Mouse (Mus musculus) MEL (cell line): ENCODE results near the gene Serpinf1. TPM values are rescaled to one million over a fixed set of nuclear protein-coding genes. Genes with fewer than 3 reads are reported as not detected.

Experiments used
- DNase-seq: peaks from one replicate; pipeline ENCODE4 v3.0.0; 2011; ENCODE audit warnings: low read depth, low spot score
- H3K27ac ChIP-seq: 2 replicates; pipeline ENCODE4 v1.5.1; 2012; ENCODE audit warnings: low read depth, mild to moderate bottlenecking, control low read depth, low read length, moderate library complexity; ENCODE audit not compliant: control insufficient read depth
- H3K27me3 ChIP-seq, 2 experiments: fragments of 150-350 bp in 1 of 2; sonication (generic) in 1 of 2; 2 replicates each; pipeline ENCODE4 v1.6.1; 2012; ENCODE audit warnings: low read length in 2 of 2, mild to moderate bottlenecking in 2 of 2, improper control_type of control experiment in 1 of 2, moderate library complexity in 1 of 2; ENCODE audit not compliant: insufficient read depth in 2 of 2, control insufficient read depth in 1 of 2
- H3K36me3 ChIP-seq, 2 experiments: 2 replicates each; pipeline ENCODE4 v1.6.1; 2012 to 2014; ENCODE audit warnings: low read length in 2 of 2, improper control_type of control experiment in 1 of 2, inconsistent platforms in 1 of 2, mild to moderate bottlenecking in 1 of 2; ENCODE audit not compliant: insufficient read depth in 2 of 2, control insufficient read depth in 1 of 2
- H3K4me1 ChIP-seq, 2 experiments: fragments of 150-350 bp in 1 of 2; sonication (generic) in 1 of 2; 2 replicates each; pipeline ENCODE4 v1.6.1; 2012; ENCODE audit warnings: low read length in 2 of 2, improper control_type of control experiment in 1 of 2, mild to moderate bottlenecking in 1 of 2; ENCODE audit not compliant: insufficient read depth in 2 of 2, control insufficient read depth in 1 of 2
- H3K4me3 ChIP-seq, 2 experiments: fragments of 150-350 bp in 1 of 2; sonication (generic) in 1 of 2; 2 replicates each; pipeline ENCODE4 v1.5.1; 2012; ENCODE audit warnings: low read depth in 2 of 2, low read length in 2 of 2, mild to moderate bottlenecking in 2 of 2, moderate library complexity in 2 of 2, control low read depth in 1 of 2, improper control_type of control experiment in 1 of 2; ENCODE audit not compliant: control insufficient read depth in 1 of 2, insufficient read depth in 1 of 2
- H3K79me2 ChIP-seq: 2 replicates; pipeline ENCODE4 v1.6.1; 2012; ENCODE audit warnings: mild to moderate bottlenecking, low read length, moderate library complexity; ENCODE audit not compliant: control insufficient read depth, poor library complexity, insufficient read depth
- H3K9ac ChIP-seq: 2 replicates; pipeline ENCODE4 v1.6.1; 2012; ENCODE audit warnings: low read depth, mild to moderate bottlenecking, control low read depth, low read length, moderate library complexity; ENCODE audit not compliant: control insufficient read depth, poor library complexity, severe bottlenecking
- H3K9me3 ChIP-seq: fragments of 150-350 bp; sonication (generic); replicated peaks from 2 replicates; pipeline ENCODE4 v1.6.1; 2012; ENCODE audit warnings: mild to moderate bottlenecking, low read length, improper control_type of control experiment, moderate library complexity; ENCODE audit not compliant: insufficient read depth
- CHD2 ChIP-seq: IDR thresholded peaks from 2 replicates; pipeline ENCODE4 v1.6.1; 2011; ENCODE audit warnings: low read length, improper control_type of control experiment
- CTCF ChIP-seq, 3 experiments: IDR thresholded peaks in 2 of 3; conservative IDR thresholded peaks in 1 of 3; 2 replicates each; pipeline ENCODE4 v1.5.1; 2011 to 2012; ENCODE audit warnings: low read length in 3 of 3, low read depth in 2 of 3, mild to moderate bottlenecking in 2 of 3, improper control_type of control experiment in 1 of 3, inconsistent platforms in 1 of 3, mixed read lengths in 1 of 3, moderate library complexity in 1 of 3; ENCODE audit not compliant: control insufficient read depth in 1 of 3, insufficient read depth in 1 of 3, poor library complexity in 1 of 3, severe bottlenecking in 1 of 3
- GATA1 ChIP-seq: IDR thresholded peaks from 2 replicates; pipeline ENCODE4 v1.6.1; 2011; ENCODE audit warnings: low read depth, low read length, improper control_type of control experiment
- JUND ChIP-seq: IDR thresholded peaks from 2 replicates; pipeline ENCODE4 v1.6.1; 2011; ENCODE audit warnings: low read depth, mild to moderate bottlenecking, improper control_type of control experiment, low read length
- MAFK ChIP-seq: IDR thresholded peaks from 2 replicates; pipeline ENCODE4 v1.6.1; 2011; ENCODE audit warnings: low read depth, mild to moderate bottlenecking, low read length, improper control_type of control experiment, borderline replicate concordance
- MXI1 ChIP-seq: IDR thresholded peaks from 2 replicates; pipeline ENCODE4 v1.6.1; 2011; ENCODE audit warnings: mild to moderate bottlenecking, low read depth, low read length, improper control_type of control experiment
- POLR2AphosphoS2 ChIP-seq: IDR thresholded peaks from 2 replicates; pipeline ENCODE4 v1.6.1; 2011; ENCODE audit warnings: low read length, improper control_type of control experiment
- POLR2AphosphoS5 ChIP-seq: IDR thresholded peaks from 2 replicates; pipeline ENCODE4 v1.6.1; 2012; ENCODE audit warnings: low read depth, borderline replicate concordance, mild to moderate bottlenecking, inconsistent platforms, low read length, moderate library complexity, mixed read lengths
- RAD21 ChIP-seq: IDR thresholded peaks from 2 replicates; pipeline ENCODE4 v1.6.1; 2011; ENCODE audit warnings: mild to moderate bottlenecking, low read depth, low read length, improper control_type of control experiment
- SIN3A ChIP-seq: IDR thresholded peaks from 2 replicates; pipeline ENCODE4 v1.6.1; 2012; ENCODE audit warnings: low read length, improper control_type of control experiment, inconsistent platforms
- TCF12 ChIP-seq: IDR thresholded peaks from 2 replicates; pipeline ENCODE4 v1.6.1; 2014; ENCODE audit warnings: low read depth, mild to moderate bottlenecking, inconsistent platforms, low read length, improper control_type of control experiment, moderate library complexity
- UBTF ChIP-seq: IDR thresholded peaks from 2 replicates; pipeline ENCODE4 v1.6.1; 2012; ENCODE audit warnings: low read depth, mild to moderate bottlenecking, inconsistent platforms, low read length, improper control_type of control experiment, moderate library complexity, borderline replicate concordance; ENCODE audit not compliant: insufficient read depth
- USF1 ChIP-seq: IDR thresholded peaks from 2 replicates; pipeline ENCODE4 v1.6.1; 2014; ENCODE audit warnings: low read depth, mild to moderate bottlenecking, inconsistent platforms, low read length, improper control_type of control experiment, moderate library complexity
- polyA plus RNA-seq, 2 experiments: library from polyadenylated mRNA; stranded (reverse) in 1 of 2; unstranded in 1 of 2; fragments of >175 nt in 1 of 2; fragments of >200 nt in 1 of 2; gene quantifications; 2 replicates each; pipeline versions ENCODE4 v1.2.1 to v1.2.4; 2012; ENCODE audit warnings: low replicate concordance in 2 of 2, low read depth in 1 of 2; ENCODE audit not compliant: insufficient read length in 2 of 2, insufficient read depth in 1 of 2, missing spikeins in 1 of 2
- total RNA-seq: library from RNA; depleted of rRNA; stranded (reverse); fragments of 300-350 nt; gene quantifications from 2 replicates; pipeline ENCODE4 v1.2.3, GENCODE M21; 2012

Gene Serpinf1
- total and polyA plus RNA-seq, 3 experiments, result 0.36 TPM; not detected in 2

DNA sequence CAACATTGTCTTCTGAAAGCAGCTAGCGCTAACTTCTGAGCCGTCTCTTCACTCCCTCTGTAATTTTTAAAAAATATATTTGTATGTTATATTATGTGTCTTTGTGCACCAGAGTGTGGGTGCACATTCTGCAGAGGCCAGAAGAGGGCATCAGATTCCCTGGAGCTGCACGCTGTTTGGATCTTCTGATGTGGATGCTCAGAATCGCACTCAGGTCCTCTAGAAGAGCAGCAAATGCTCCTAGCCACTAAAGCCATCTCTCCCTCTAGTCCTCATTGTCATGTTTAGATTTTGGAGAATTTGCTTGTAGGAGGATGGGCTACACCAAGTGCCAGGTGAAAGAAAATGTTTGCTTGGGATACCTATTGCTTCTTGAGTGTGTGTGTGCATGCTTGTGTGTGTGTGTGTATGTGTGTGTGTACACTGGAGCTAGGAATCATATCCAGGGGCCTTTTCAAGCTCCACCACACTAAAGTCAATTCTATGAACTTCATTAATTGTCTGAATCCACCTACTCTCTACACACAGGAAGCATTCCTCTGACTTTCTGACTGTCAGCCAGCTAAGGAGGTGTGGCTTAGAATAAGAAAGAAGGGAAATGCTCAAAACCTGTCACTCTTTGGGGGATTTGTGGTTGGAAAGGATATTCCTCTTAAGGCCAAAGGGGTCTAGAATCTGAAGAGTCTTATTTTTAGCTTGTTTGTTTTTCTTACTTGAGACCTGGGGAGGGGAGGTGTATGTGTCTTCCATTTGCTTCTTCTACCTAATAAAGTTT is 44.4 kb upstream of the Serpinf1 start:
- peaks cover 0 to 17% of the 10 kb centered on the region in 2 experiments for H3K4me1 ChIP-seq
- peaks cover 0 to 18% of the 10 kb centered on the region in 2 experiments; a peak in 2 of 4 replicates for H3K36me3 ChIP-seq
- no peaks in the 10 kb centered on the region for H3K27me3 ChIP-seq
- no peaks in the 10 kb centered on the region for H3K9me3 ChIP-seq
- H3K79me2 ChIP-seq, result 0 out of 2 replicates have a peak, but pooled peaks cover 4% of the 10 kb centered on the region
- H3K9ac ChIP-seq, result no peak overlapping the region
- H3K4me3 ChIP-seq, result no peak overlapping the region
- no peak overlapping the region for H3K27ac ChIP-seq
- TF ChIP-seq MAFK (no peak), CTCF (IDR thresholded peaks at IDR 0.05 in 2 of 3, conservative IDR thresholded peaks at IDR 0.05 in 1 of 3; ENCODE audit: control insufficient read depth in 1 of 3, insufficient read depth in 1 of 3, low read depth in 2 of 3, low read length in 3 of 3, poor library complexity in 1 of 3, severe bottlenecking in 1 of 3) (peak; percentile 24 to 27 (median 25); a peak in 4 of 6 replicates)
- peak; percentile 48 for DNase-seq

DNA sequence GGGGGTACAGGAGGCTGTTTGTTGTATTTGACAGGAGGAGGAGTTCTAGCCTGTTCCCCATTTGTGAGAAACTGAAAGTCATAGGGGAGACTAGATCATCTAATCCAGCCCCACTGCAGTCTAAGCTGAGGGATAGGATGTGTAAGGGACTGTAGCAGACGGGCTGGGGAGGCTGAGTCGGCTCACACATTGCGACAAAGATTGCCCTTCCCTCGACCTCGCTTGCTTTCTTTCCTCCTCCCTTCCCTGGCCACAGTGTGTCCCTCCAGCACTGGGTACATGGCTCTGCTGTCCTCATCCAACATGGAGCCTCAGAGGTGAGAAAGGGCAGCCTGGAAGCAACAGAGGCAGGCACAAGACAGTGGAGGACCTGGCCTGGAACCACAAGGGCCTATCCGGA is 42.5 kb upstream of the Serpinf1 start:
- DNase-seq, result no peak
- peaks cover 0 to 11% of the 10 kb centered on the region in 2 experiments; a peak in 3 of 4 replicates for H3K4me1 ChIP-seq
- H3K4me3 ChIP-seq, result no peak overlapping the region
- peaks cover 8% of the 10 kb centered on the region; the same call in 1 of the 2 replicates for H3K79me2 ChIP-seq
- H3K36me3 ChIP-seq, result peaks cover 0 to 8% of the 10 kb centered on the region in 2 experiments; a peak in 2 of 4 replicates
- no peak overlapping the region for H3K27ac ChIP-seq
- H3K9ac ChIP-seq, result no peak overlapping the region
- TF ChIP-seq MXI1, result no peak
- no peak for TF ChIP-seq JUND
- TF ChIP-seq USF1, result no peak
- TF ChIP-seq UBTF, result no peak
- no peak for TF ChIP-seq TCF12
- TF ChIP-seq GATA1, result no peak
- TF ChIP-seq RAD21, result no peak
- no peak for TF ChIP-seq SIN3A
- TF ChIP-seq POLR2AphosphoS2, result no peak
- TF ChIP-seq POLR2AphosphoS5, result no peak
- TF ChIP-seq CTCF (IDR thresholded peaks at IDR 0.05 in 2 of 3, conservative IDR thresholded peaks at IDR 0.05 in 1 of 3; ENCODE audit: control insufficient read depth in 1 of 3, insufficient read depth in 1 of 3, low read depth in 2 of 3, low read length in 3 of 3, poor library complexity in 1 of 3, severe bottlenecking in 1 of 3), result no peak
- no peak for TF ChIP-seq CHD2
- H3K27me3 ChIP-seq, result no peaks in the 10 kb centered on the region
- H3K9me3 ChIP-seq, result no peaks in the 10 kb centered on the region
